Mouse (Mus musculus) liver, embryonic 16.5 days (tissue): ENCODE results near the gene Catsperd. TPM values are rescaled to one million over a fixed set of nuclear protein-coding genes. Genes with fewer than 3 reads are reported as not detected.
A peak's percentile ranks its signal among the peaks of the same experiment; 100 is the strongest.
"Not testable (repeated sequence)": the region's sequence is repeated elsewhere in the genome, so short reads cannot be mapped to it uniquely, and the experiment has no call there.

Source experiments
- ATAC-seq: fragments of 200-750 bp; cut with Nextera tagmentation; 2 replicates; pipeline ENCODE4 v1.8.0; 2017; ENCODE audit warnings: low read depth, mild to moderate bottlenecking, moderate number of reproducible peaks, moderate library complexity
- H3K27ac ChIP-seq: fragments of 300-500 bp; sonication (generic); 2 replicates; pipeline ENCODE4 v1.5.1; 2014; ENCODE audit warnings: mild to moderate bottlenecking, low read length
- H3K27me3 ChIP-seq: fragments of 300-500 bp; sonication (generic); 2 replicates; pipeline ENCODE4 v1.6.1; 2014; ENCODE audit warnings: low read depth, low read length, mixed read lengths; ENCODE audit not compliant: control insufficient read depth, insufficient read depth
- H3K36me3 ChIP-seq: fragments of 300-500 bp; sonication (generic); 2 replicates; pipeline ENCODE4 v1.6.1; 2014; ENCODE audit warnings: mild to moderate bottlenecking; ENCODE audit not compliant: control insufficient read depth, insufficient read depth
- H3K4me1 ChIP-seq: fragments of 300-500 bp; sonication (generic); 2 replicates; pipeline ENCODE4 v1.6.1; 2014; ENCODE audit warnings: low read depth, low read length, mixed read lengths; ENCODE audit not compliant: control insufficient read depth
- H3K4me2 ChIP-seq: fragments of 300-500 bp; sonication (generic); 2 replicates; pipeline ENCODE4 v1.6.1; 2014; ENCODE audit warnings: low read depth, low read length, mixed read lengths
- H3K4me3 ChIP-seq: fragments of 300-500 bp; sonication (generic); 2 replicates; pipeline ENCODE4 v1.5.1; 2014; ENCODE audit warnings: low read depth, mild to moderate bottlenecking, low read length
- H3K9ac ChIP-seq: fragments of 300-500 bp; sonication (generic); 2 replicates; pipeline ENCODE4 v1.6.1; 2014; ENCODE audit warnings: low read depth, low read length
- H3K9me3 ChIP-seq: fragments of 300-500 bp; sonication (generic); replicated peaks from 2 replicates; pipeline ENCODE4 v1.6.1; 2016; ENCODE audit warnings: low read length; ENCODE audit not compliant: control insufficient read depth
- WGBS: fragments of 180-500 bp; shearing (Covaris S2); extraction: QIAGEN DNeasy Blood & Tissue Kit; methylation state at CpG from one replicate; pipeline ENCODE4 v1.1.7; 2014; ENCODE audit not compliant: insufficient replicate concordance; 5-methylcytosine and 5-hydroxymethylcytosine counted together
- polyA plus RNA-seq: library from polyadenylated mRNA; unstranded; fragments of >200 nt; fragmentation: Nextera tagmentation; extraction: Ambion mirVana; gene quantifications from 2 replicates; pipeline ENCODE4 v1.2.1, GENCODE M21; 2015

Gene Catsperd
- polyA plus RNA-seq, 1 experiment from 2014 or later, result 0.21 TPM

- peaks cover 14% of the 10 kb centered on the region for H3K36me3 ChIP-seq
- no peak overlapping the region for H3K4me2 ChIP-seq
- no peaks in the 10 kb centered on the region for H3K9me3 ChIP-seq
- H3K4me1 ChIP-seq, result peaks cover 48% of the 10 kb centered on the region
- H3K27ac ChIP-seq, result peak overlapping the region; percentile 83
- H3K9ac ChIP-seq, result no peak overlapping the region
- 71% methylated on average over 2 of the region's 2 CpGs for WGBS
- no peak for ATAC-seq
- H3K4me3 ChIP-seq, result no peak overlapping the region
- no peaks in the 10 kb centered on the region for H3K27me3 ChIP-seq
Measured at GRCm38 (mm10) chr17:56611323-56611722, 16.6 kb upstream of the Catsperd start.

DNA sequence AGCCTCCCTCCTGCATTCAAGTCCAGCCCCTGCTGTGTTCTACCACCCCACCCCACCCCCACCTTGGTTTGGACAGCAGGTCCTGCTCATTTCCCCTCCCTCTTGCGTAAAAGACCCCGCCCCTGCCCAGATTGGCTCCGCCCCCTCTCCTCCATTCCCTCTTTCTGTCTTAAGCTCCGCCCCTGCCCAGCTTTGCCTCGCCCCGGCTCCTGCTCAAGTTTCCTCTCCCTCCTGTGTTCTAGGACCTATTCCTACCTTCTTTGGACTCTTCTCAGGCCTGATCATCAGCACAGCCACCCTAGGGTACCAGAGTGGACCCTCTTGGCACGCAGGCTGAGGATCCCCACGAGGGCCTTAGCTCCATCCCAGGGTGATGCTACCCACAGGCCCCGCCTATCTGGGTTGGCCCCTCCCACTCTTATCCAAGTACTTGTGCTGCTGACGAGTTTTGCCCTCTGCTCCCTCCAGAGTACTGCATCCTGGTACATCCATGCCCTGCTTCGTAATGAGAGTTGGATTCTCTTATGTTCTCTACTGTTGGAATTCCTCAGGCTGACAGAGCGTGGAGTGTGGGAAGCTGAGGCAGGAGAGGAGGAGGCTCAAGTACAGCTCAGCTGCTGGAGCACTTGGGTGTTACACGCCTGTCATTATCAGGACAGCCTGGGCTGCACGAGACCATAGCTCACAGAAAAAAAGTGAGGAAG, 15.9 kb upstream of the Catsperd start:
- peak; percentile 19 for ATAC-seq
- WGBS, result 7% methylated on average over 14 of the region's 14 CpGs
- H3K27ac ChIP-seq, result peak overlapping the region; percentile 83

DNA sequence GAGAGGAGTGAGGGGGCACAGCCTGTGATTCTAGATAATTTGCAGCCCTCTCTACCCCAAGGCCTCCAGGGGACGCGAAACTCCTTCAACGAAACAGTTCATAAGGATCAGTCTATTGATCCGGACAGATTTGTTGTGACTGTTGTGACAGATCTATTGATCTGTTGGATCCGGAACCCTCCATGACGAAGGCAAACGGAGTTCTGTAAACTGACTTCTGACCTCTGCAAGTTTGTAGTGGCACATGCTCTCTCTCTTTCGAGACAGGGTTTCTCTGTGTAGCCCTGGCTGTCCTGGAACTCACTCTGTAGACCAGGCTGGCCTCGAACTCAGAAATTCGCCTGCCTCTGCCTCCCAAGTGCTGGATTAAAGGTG, 15.4 kb upstream of the Catsperd start:
- WGBS, result 52% methylated on average over 10 of the region's 10 CpGs
- H3K4me3 ChIP-seq, H3K9me3 ChIP-seq, H3K9ac ChIP-seq, H3K27me3 ChIP-seq: not testable (repeated sequence)
- Histone ChIP-seq H3K4me2 (peak overlapping the region; percentile 53), H3K4me1 (peaks cover 48% of the 10 kb centered on the region), H3K27ac (peak overlapping the region; percentile 83), H3K36me3 (peaks cover 13% of the 10 kb centered on the region)
- ATAC-seq, result peak; percentile 4; the same call in 1 of the 2 replicates

More for the DNA sequence above, 15.9 kb upstream of the Catsperd start:
- Histone ChIP-seq H3K9ac (no peak overlapping the region), H3K36me3 (peaks cover 12% of the 10 kb centered on the region), H3K4me3 (peak overlapping the region; percentile 43), H3K27me3 (no peaks in the 10 kb centered on the region), H3K4me2 (peak overlapping the region; percentile 53), H3K4me1 (peaks cover 48% of the 10 kb centered on the region), H3K9me3 (no peaks in the 10 kb centered on the region)

GRCm38 (mm10) chr17:56613236-56613844, 14.6 kb upstream of the Catsperd start, which contains the start of gene Rpl36:
Rpl36 (plus strand) TSS chr17:56613416.
- Histone ChIP-seq H3K36me3 (peaks cover 21% of the 10 kb centered on the region), H3K4me2 (peak within 1 kb of the TSS; percentile 75), H3K27me3 (no peaks in the 10 kb centered on the region), H3K27ac (peak within 1 kb of the TSS; percentile 83), H3K4me3 (peak within 1 kb of the TSS; percentile 80), H3K9ac (peak within 1 kb of the TSS; percentile 75), H3K4me1 (peaks cover 44% of the 10 kb centered on the region), H3K9me3 (no peaks in the 10 kb centered on the region)
- ATAC-seq, result peak; percentile 58
- WGBS, result under 1% methylated on average over 52 of the region's 52 CpGs

DNA sequence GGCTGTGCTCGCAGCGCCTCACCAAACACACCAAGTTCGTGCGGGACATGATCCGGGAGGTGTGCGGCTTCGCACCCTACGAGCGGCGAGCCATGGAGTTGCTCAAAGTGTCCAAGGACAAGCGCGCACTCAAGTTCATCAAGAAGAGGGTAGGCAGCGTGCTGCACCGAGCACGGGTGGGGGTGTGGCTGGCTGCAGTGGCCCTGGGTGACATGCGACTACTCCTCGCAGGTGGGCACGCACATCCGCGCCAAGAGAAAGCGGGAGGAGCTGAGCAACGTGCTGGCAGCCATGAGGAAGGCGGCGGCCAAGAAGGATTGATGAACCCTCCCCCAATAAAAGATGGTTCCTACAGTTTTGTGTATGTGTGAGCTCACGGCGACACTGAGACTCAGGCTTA, 14.1 kb upstream of the Catsperd start:
- Histone ChIP-seq H3K9ac (peak overlapping the region; percentile 75), H3K27ac (peak overlapping the region; percentile 83; the same call in 1 of the 2 replicates), H3K4me2 (peak overlapping the region; percentile 75), H3K36me3 (peaks cover 26% of the 10 kb centered on the region), H3K4me1 (peaks cover 39% of the 10 kb centered on the region), H3K4me3 (peak overlapping the region; percentile 80)
- not testable (repeated sequence) for H3K27me3 ChIP-seq, ATAC-seq, H3K9me3 ChIP-seq
- under 1% methylated on average over 26 of the region's 26 CpGs for WGBS

DNA sequence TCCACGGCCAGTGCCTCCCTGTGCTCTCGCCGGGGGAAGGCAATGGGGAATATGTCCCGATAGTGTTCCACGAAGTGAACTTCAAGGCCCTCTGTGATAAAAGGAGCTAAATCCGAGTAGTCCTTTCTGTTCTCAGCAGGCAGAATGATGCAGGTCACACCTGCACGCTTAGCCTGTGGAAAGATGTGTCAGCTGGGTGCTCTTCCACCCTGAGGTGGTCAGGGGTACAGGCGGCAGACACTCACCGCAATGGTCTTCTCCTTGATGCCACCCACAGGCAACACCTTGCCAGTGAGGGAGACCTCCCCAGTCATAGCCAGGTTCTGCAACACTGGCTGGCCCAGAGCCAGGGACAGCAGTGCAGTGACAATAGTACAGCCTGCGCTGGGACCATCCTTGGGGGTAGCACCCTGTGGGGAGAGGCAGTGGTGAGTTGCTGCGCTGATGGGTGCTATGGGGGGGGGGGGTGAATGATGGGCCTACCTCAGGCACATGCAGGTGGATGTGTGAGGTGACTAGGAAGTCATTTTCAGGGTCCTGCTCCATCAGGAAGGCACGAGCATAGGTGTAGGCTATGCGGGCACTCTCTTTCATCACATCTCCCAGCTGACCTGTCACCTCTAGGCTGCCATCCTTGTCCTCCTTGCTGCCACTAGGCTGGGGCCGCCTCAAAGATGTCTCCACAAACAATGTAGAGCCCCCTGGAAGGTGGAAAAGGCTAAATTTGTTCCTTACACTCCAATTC, 13.4 kb upstream of the Catsperd start:
- no peaks in the 10 kb centered on the region for H3K9me3 ChIP-seq
- WGBS, result 21% methylated on average over 14 of the region's 14 CpGs
- peak overlapping the region; percentile 2; the same call in 1 of the 2 replicates for H3K27ac ChIP-seq
- peak overlapping the region; percentile 75 for H3K9ac ChIP-seq
- H3K4me1 ChIP-seq, result peaks cover 39% of the 10 kb centered on the region
- peak overlapping the region; percentile 75 for H3K4me2 ChIP-seq
- H3K4me3 ChIP-seq, result peak overlapping the region; percentile 80
- peaks cover 31% of the 10 kb centered on the region for H3K36me3 ChIP-seq
- H3K27me3 ChIP-seq, result no peaks in the 10 kb centered on the region
- no peak for ATAC-seq

- H3K27me3 ChIP-seq, result no peaks in the 10 kb centered on the region
- 66% methylated on average over 11 of the region's 11 CpGs for WGBS
- peak overlapping the region; percentile 80; the same call in 1 of the 2 replicates for H3K4me3 ChIP-seq
- H3K36me3 ChIP-seq, result peaks cover 38% of the 10 kb centered on the region
- no peak overlapping the region for H3K27ac ChIP-seq
- H3K9me3 ChIP-seq, result no peaks in the 10 kb centered on the region
- peak overlapping the region; percentile 75 for H3K4me2 ChIP-seq
- H3K4me1 ChIP-seq, result peaks cover 35% of the 10 kb centered on the region
- no peak for ATAC-seq
- H3K9ac ChIP-seq, result peak overlapping the region; percentile 75; the same call in 1 of the 2 replicates
Measured at GRCm38 (mm10) chr17:56615136-56615784, 12.7 kb upstream of the Catsperd start.

DNA sequence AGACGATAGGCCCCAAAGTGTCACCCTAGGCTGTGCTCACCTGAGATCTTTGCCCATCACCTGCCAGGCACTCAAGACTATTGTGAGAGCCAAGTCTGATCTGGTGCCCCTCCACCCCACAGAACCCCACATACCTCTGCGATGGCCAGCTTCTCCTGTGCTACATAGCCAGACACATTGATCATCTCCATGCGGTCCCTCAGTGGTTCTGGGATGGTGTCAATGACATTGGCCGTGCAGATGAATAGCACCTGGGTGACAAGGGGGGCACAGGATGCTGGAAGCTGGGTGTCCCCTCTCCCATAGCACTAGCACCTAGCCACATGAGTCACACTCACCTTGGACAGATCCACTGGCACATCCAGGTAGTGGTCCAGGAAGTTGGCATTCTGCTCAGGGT, 12.2 kb upstream of the Catsperd start:
- 76% methylated on average over 4 of the region's 4 CpGs for WGBS
- ATAC-seq, result no peak
- peaks cover 43% of the 10 kb centered on the region for H3K36me3 ChIP-seq
- no peaks in the 10 kb centered on the region for H3K9me3 ChIP-seq
- peaks cover 30% of the 10 kb centered on the region for H3K4me1 ChIP-seq
- no peak overlapping the region for H3K4me3 ChIP-seq
- H3K9ac ChIP-seq, result no peak overlapping the region
- no peaks in the 10 kb centered on the region for H3K27me3 ChIP-seq
- no peak overlapping the region for H3K4me2 ChIP-seq
- no peak overlapping the region for H3K27ac ChIP-seq
